Mouse (Mus musculus): ENCODE data around the gene Adgrd1. TPM values are rescaled to one million over a fixed set of nuclear protein-coding genes. Genes with fewer than 3 reads are reported as not detected.

Gene Adgrd1
- polyA plus RNA-seq, 1 experiment from 2014 or later = 0.24 TPM

DNA sequence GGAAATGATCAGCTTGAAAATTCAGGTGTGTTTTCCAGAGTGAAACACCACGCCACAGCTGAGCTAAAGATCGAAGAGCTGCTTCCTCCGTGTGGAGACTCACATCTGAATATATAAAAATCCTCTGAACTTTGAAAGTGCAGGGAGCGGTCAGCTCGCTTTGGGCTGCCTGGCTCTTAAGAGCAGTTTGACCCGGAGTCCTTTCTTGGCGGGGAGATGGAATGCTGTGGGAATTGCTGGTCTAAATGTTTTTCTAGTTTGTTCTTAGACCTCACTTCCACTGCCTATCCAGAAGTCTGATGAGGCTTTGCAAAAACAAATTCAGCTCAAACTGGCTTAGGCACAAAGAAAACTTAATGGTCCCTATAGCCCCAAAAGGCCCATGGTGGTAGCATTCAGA is 90.4 kb downstream of the Adgrd1 start:
- Histone ChIP-seq H3K27me3 (peaks cover 18% of the 10 kb centered on the region), H3K4me1 (no peaks in the 10 kb centered on the region), H3K36me3 (no peaks in the 10 kb centered on the region), H3K4me2 (replicated peaks) (no peak overlapping the region), H3K27ac (no peak overlapping the region), H3K4me3 (no peak overlapping the region), H3K9me3 (no peaks in the 10 kb centered on the region), H3K9ac (no peak overlapping the region)
- WGBS = 78% methylated on average over 7 of the region's 7 CpGs
- ATAC-seq (ENCODE audit: low FRiP score, low read depth) = no peak

DNA sequence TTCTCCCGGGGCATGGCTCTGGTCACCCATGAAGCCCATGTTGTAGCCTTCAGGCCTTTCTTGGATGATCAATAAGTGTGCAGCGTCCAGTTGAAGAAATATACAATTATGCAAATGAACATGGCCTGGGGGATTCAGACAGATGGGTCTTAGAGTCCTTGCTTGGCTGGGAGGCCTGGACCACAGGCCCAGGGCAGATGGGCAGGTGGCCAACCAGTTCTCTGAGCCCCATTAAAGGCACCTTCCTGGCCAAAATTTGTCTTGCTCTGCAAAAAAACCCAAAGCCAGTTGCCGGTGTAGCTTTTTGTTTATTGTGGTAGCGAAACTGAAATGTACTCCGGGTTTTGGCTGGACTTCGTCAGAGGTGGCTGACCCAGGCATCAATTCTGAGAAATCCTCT is 92.5 kb downstream of the Adgrd1 start:
- H3K9me3 ChIP-seq = no peaks in the 10 kb centered on the region

DNA sequence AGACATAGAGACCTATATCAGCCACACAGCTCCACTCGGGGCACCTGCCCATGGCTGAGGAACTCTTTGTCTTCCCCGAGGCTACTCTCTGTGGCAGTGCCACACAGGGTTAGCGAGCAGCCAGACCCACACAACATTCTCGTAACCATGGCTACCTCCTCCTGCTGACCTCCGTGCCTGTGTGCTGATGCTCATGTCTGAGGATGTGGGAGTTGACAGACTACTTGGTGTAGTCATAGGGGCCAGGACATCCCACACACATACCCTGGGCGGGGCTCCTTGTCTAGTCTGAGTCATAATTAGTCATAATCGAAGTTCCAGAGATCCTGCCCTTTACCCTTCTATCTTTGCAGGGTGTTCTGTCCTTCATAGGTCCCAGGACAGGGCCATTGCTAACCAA is 93.5 kb downstream of the Adgrd1 start:
- no peaks in the 10 kb centered on the region for H3K36me3 ChIP-seq
- 72% methylated on average over 7 of the region's 7 CpGs for WGBS
- H3K4me1 ChIP-seq = no peaks in the 10 kb centered on the region
- H3K27ac ChIP-seq = no peak overlapping the region
- H3K9ac ChIP-seq = no peak overlapping the region
- ATAC-seq (ENCODE audit: low FRiP score, low read depth) = no peak
- H3K4me3 ChIP-seq = no peak overlapping the region
- H3K4me2 ChIP-seq (replicated peaks) = no peak overlapping the region
- no peaks in the 10 kb centered on the region for H3K9me3 ChIP-seq
- 0 out of 2 replicates have a peak, but pooled peaks cover under 1% of the 10 kb centered on the region for H3K27me3 ChIP-seq

More for the DNA sequence above, 92.5 kb downstream of the Adgrd1 start:
- H3K4me1 ChIP-seq = no peaks in the 10 kb centered on the region
- no peak overlapping the region for H3K9ac ChIP-seq
- 81% methylated on average over 6 of the region's 6 CpGs for WGBS
- H3K4me3 ChIP-seq = no peak overlapping the region
- H3K27ac ChIP-seq = no peak overlapping the region
- H3K27me3 ChIP-seq = peaks cover 5% of the 10 kb centered on the region; the same call in 1 of the 2 replicates
- H3K36me3 ChIP-seq = no peaks in the 10 kb centered on the region
- ATAC-seq (ENCODE audit: low FRiP score, low read depth) = no peak
- no peak overlapping the region for H3K4me2 ChIP-seq (replicated peaks)

DNA sequence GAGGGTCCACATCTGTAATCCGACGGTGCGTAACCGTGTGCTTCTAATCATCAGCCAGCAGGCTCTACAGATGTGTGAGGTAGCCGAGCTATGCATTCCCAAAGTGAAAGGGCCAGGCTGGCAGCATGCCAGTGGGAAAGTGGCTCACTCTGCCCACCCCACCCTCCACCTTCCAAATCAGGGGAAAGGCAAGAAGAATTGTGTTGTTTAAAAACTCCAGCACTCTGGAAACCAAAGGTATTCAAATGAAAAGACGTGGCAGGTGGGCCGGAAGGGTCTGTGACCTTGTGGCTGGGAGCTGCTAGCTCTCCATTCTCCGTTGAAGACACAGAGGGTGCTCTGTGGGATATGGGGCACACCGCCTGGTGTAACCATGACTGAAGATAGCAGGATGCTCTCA is 100.0 kb downstream of the Adgrd1 start:
- no peak overlapping the region for H3K9ac ChIP-seq
- no peak for ATAC-seq (ENCODE audit: low FRiP score, low read depth)
- no peaks in the 10 kb centered on the region for H3K27me3 ChIP-seq
- H3K4me1 ChIP-seq = peaks cover 12% of the 10 kb centered on the region
- no peak overlapping the region for H3K4me3 ChIP-seq
- 36% methylated on average over 9 of the region's 9 CpGs for WGBS
- no peak overlapping the region for H3K4me2 ChIP-seq (replicated peaks)
- H3K9me3 ChIP-seq = no peaks in the 10 kb centered on the region
- no peaks in the 10 kb centered on the region for H3K36me3 ChIP-seq
- no peak overlapping the region for H3K27ac ChIP-seq

DNA sequence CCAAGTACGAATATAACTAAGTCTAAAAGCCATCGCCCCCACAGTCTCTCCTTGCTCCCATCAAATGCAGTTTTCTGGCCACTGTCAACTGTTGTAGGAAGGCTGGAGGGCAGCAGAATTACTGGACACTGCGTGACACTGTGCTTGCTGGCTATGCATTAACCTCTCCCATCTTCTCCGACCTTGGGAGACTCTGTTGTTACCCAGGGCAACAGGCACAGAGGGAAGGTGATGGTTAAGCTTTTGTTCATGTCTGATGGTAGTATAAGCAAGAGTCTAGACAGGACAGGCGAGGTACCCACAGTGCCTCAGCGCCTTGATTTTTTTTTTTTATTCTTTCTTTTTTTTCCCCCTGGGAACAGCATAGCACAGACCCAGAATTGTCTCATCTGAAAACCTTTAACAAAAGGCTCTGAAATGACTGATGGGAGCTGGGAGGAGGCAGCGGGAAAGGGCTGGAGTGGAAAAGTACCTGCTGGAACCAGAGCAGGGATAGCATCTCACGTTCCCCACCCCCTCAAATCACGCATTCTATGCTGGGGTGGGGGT is 100.5 kb downstream of the Adgrd1 start:
- Histone ChIP-seq H3K4me2 (replicated peaks) (no peak overlapping the region), H3K9me3 (no peaks in the 10 kb centered on the region), H3K4me3 (no peak overlapping the region), H3K36me3 (no peaks in the 10 kb centered on the region), H3K4me1 (peaks cover 12% of the 10 kb centered on the region), H3K27ac (no peak overlapping the region), H3K27me3 (no peaks in the 10 kb centered on the region), H3K9ac (no peak overlapping the region)
- 72% methylated on average over 9 of the region's 9 CpGs for WGBS
- no peak for ATAC-seq (ENCODE audit: low FRiP score, low read depth)

DNA sequence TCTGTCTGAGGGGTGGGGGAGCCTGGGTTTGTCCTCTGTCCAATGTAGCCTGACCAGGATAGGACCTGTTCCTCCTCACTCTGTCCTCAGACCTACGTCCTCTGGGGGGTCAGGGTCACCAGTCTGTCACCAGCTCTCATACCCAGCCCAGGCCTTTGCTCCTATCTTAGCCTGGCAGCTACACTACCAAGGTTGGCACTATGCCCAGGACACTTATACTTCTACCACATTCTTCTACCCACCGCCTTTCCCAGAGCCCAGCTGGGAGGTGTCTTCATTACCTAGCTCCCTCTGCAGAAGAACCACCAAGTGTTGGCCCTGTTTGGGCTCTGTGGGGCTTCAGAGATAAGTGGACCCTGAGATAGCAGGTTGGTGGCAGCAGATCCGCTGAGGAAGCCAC is 103.6 kb downstream of the Adgrd1 start:
- no peak for ATAC-seq (ENCODE audit: low FRiP score, low read depth)
- Histone ChIP-seq H3K4me2 (replicated peaks) (no peak overlapping the region), H3K9me3 (no peaks in the 10 kb centered on the region), H3K27ac (no peak overlapping the region), H3K4me3 (no peak overlapping the region), H3K4me1 (peaks cover 12% of the 10 kb centered on the region), H3K27me3 (no peaks in the 10 kb centered on the region), H3K36me3 (no peaks in the 10 kb centered on the region), H3K9ac (no peak overlapping the region)
- 89% methylated on average over 3 of the region's 3 CpGs for WGBS

DNA sequence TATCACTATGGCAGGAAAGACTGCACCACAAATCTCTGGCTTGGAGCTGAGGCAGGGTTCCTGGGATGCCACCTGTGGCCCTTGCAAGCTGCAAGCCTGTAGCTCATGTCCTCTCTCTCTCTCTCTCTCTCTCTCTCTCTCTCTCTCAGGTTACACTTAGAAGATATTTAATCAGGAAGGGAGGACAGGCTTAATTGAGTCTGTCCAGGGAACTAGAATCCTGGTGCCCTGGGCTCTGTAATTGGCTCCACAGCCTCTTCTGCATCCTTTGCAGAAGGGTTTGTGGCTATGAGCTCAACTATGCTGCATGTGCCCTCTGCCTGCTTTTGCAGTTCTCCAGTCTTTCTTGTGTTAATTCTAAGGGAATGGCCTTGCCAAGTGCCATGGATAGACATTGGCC is 111.7 kb downstream of the Adgrd1 start:
- H3K27ac ChIP-seq = no peak overlapping the region
- no peaks in the 10 kb centered on the region for H3K36me3 ChIP-seq
- H3K4me3 ChIP-seq = no peak overlapping the region
- no peaks in the 10 kb centered on the region for H3K9me3 ChIP-seq
- H3K9ac ChIP-seq = no peak overlapping the region
- no peak for ATAC-seq (ENCODE audit: low FRiP score, low read depth)
- H3K4me1 ChIP-seq = no peaks in the 10 kb centered on the region
- H3K4me2 ChIP-seq (replicated peaks) = no peak overlapping the region
- H3K27me3 ChIP-seq = 0 out of 2 replicates have a peak, but pooled peaks cover 2% of the 10 kb centered on the region

DNA sequence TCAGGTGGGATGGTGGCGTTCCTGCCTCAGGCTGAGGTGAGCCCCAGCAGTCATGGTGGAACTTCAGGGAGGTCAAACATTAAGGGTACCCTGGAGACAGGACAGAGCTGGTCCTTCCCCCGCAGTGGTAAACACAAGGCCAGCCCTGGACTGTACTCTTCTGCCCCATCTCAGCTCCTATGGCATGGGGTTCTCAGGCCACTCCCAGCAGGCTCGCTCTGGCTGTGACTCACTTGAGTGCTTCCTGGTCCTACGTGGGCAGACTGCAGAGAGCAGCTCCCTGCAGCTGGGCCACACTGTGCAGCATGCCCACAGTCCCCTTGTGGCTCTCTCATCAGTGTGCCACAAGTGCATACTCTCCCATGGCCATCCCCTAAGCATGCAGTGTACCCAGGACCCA is 112.3 kb downstream of the Adgrd1 start:
- Histone ChIP-seq H3K9ac (no peak overlapping the region), H3K27ac (no peak overlapping the region), H3K4me1 (no peaks in the 10 kb centered on the region), H3K4me2 (replicated peaks) (no peak overlapping the region), H3K4me3 (no peak overlapping the region), H3K27me3 (0 out of 2 replicates have a peak, but pooled peaks cover 2% of the 10 kb centered on the region), H3K36me3 (no peaks in the 10 kb centered on the region), H3K9me3 (no peaks in the 10 kb centered on the region)
- 76% methylated on average over 4 of the region's 4 CpGs for WGBS
- no peak for ATAC-seq (ENCODE audit: low FRiP score, low read depth)

DNA sequence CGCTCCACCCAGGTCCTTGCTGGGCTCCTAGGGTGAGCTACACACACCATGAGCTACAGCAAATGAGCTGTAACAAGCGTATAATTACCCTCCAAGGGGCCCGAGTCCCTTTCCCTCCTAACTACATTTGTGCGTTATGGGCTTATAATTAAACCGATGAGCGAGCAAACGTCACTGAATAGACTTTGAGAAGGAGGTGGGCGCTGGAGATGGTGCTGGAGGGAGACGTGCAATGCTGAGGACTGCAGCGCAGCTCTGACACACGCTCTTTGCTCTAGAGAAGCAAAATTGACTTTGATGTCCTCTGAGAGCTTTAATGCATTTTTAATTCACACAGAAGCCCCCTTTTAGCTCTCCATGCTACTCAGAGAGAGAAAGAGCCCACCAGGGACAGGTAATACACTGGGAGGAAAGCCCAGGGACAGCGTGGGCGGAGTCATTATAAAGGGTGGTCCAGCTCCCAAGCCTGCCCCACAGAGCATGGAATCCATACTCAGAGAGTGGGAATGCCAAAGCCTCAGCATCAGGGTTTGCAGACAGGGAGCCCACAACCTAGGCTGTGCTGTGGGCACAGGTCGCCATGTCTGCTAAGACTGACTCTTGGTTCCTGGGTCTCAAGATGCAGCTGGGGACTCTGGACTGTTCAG is 115.0 kb downstream of the Adgrd1 start:
- Histone ChIP-seq H3K4me2 (replicated peaks) (no peak overlapping the region), H3K4me1 (no peaks in the 10 kb centered on the region), H3K9me3 (no peaks in the 10 kb centered on the region), H3K27ac (no peak overlapping the region), H3K4me3 (no peak overlapping the region), H3K27me3 (0 out of 2 replicates have a peak, but pooled peaks cover 2% of the 10 kb centered on the region), H3K9ac (no peak overlapping the region), H3K36me3 (no peaks in the 10 kb centered on the region)
- ATAC-seq (ENCODE audit: low FRiP score, low read depth) = no peak
- WGBS = 57% methylated on average over 14 of the region's 14 CpGs

DNA sequence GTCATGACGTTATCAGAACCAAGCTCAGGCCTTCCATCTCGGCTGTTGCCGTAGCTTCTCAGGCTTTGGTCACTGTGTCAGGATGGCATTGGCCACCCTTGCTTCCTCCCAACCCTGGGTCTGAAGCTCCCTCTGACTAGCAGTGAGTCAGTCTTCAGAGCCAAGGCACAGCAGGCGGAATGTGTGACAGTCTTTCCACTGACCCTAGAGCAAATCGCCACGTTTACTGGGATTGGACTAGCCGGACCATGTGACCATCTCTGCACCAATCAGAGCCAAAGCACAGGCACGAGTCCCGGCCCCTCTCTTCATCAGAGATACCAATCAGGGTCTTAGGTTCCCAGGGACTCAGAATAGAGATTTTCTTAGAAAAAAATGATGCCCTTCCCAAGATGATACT is 117.5 kb downstream of the Adgrd1 start:
- H3K4me2 ChIP-seq (replicated peaks) = no peak overlapping the region
- no peak overlapping the region for H3K9ac ChIP-seq
- 46% methylated on average over 9 of the region's 9 CpGs for WGBS
- H3K4me3 ChIP-seq = no peak overlapping the region
- ATAC-seq (ENCODE audit: low FRiP score, low read depth) = no peak
- no peaks in the 10 kb centered on the region for H3K4me1 ChIP-seq
- no peak overlapping the region for H3K27ac ChIP-seq
- peaks cover 11% of the 10 kb centered on the region for H3K27me3 ChIP-seq
- H3K36me3 ChIP-seq = no peaks in the 10 kb centered on the region
- no peaks in the 10 kb centered on the region for H3K9me3 ChIP-seq

DNA sequence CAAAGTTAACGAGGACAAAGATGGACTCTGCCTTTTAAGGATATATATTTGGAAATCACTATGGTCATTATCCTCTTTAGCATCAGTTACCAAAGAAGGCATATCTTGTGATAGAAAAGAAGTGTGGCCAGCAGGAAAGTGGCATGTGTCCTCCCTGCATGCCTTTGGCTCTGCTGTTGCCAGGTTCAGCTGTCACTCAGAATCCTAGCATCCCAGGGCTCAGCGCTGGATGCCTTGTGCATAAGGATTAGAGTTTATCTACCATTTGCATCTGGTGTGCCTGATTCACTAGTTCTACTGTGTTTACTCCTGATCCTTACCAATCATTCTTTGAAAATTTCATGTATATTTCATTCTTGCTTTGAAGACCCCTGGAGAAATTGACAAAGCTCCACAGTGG is 119.5 kb downstream of the Adgrd1 start:
- no peak overlapping the region for H3K4me3 ChIP-seq
- H3K9ac ChIP-seq = no peak overlapping the region
- no peak overlapping the region for H3K27ac ChIP-seq
- ATAC-seq (ENCODE audit: low FRiP score, low read depth) = no peak
- 88% methylated on average over 2 of the region's 2 CpGs for WGBS
- no peaks in the 10 kb centered on the region for H3K36me3 ChIP-seq
- H3K4me1 ChIP-seq = no peaks in the 10 kb centered on the region
- H3K4me2 ChIP-seq (replicated peaks) = no peak overlapping the region
- H3K27me3 ChIP-seq = peaks cover 11% of the 10 kb centered on the region
- H3K9me3 ChIP-seq = 0 out of 2 replicates have a peak, but pooled peaks cover 2% of the 10 kb centered on the region

DNA sequence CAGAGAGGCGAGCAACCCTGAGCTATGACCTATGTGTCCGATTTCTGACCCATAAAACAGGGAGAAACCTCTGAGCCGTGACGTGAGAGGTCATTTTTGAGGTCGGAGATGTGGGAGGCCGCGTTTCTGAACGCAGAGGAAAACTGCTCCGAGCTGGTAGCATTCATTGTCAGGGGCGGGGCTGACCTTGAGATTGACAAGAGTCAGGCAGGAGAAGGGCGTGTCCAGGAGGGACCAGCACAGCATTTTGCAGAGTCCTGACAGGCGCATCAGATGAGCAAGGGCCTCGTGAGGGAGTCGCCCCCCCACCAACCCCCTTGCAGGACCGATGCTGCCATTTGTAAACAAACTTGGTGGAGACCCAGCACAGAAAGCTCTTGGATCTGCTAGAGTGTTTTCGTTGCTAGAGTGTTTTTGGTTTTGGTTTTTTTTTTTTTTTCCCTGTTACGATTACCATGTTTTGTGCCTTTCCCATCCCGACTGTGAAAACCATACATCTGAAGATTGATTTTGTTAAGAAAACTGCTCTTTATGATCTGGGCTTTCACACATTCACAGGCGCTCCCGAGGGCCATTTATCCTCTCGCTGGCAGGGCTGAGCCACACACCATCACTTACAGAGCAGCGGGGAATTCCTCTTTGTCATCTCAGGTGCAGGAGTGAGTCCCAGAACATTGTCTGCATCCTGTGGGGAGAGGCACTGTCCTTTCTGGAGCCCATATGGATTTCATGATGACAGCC is 121.1 kb downstream of the Adgrd1 start:
- H3K4me2 ChIP-seq (replicated peaks) = peak overlapping the region; percentile 56
- H3K4me1 ChIP-seq = no peaks in the 10 kb centered on the region
- H3K9ac ChIP-seq = no peak overlapping the region
- 8% methylated on average over 22 of the region's 22 CpGs for WGBS
- peaks cover 11% of the 10 kb centered on the region for H3K27me3 ChIP-seq
- no peak for ATAC-seq (ENCODE audit: low FRiP score, low read depth)
- 0 out of 2 replicates have a peak, but pooled peaks cover 2% of the 10 kb centered on the region for H3K9me3 ChIP-seq
- H3K27ac ChIP-seq = no peak overlapping the region
- H3K36me3 ChIP-seq = no peaks in the 10 kb centered on the region
- peak overlapping the region; percentile 21; the same call in 1 of the 2 replicates for H3K4me3 ChIP-seq
